Mouse (Mus musculus) CH12F3 (cell line): ENCODE results near the gene Ubn2.
"Not testable (repeated sequence)": the region's sequence is repeated elsewhere in the genome, so short reads cannot be mapped to it uniquely, and the experiment has no call there.

Experiments
- in situ Hi-C: fragments of 300-500 bp; cut with MboI; formaldehyde crosslinking; loops from 2 replicates; pipeline ENCODE4 v1.14.3; 2020; ENCODE audit warnings: low sequenced_read_pairs

The Ubn2 gene

GRCm38 (mm10) chr6:38433261-38434033, at the start of gene Ubn2:
Gene Ubn2 (plus strand): TSS chr6:38433950.
- in situ Hi-C loops, result no loop called here

DNA sequence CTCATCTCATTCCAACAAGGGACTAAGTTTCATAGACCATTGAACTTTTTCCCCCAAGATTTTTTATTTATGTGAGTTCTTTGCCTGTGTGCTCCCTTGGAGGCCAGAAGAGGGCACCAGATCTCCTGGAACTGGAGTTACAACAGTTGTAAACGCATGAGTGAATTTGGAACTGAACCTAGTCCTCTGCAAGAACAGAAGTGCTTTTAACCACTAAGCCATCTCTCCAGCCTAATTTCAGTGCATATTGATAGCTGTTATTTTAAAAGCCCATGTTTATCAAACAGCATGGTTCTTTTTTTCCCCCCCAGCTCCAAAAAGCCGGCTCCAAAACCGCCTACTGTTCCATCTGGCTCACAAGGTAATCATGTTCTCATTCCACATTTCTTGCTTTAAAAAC, 44.1 kb upstream of the Ubn2 start:
- in situ Hi-C loops, result loop anchor here (10.0 kb wide), 1 partner anchor 135 kb away; no protein-coding TSS in a partner anchor

- in situ Hi-C loops, result not testable (repeated sequence)
These were observed 1.3 kb upstream of the Ubn2 start for GRCm38 (mm10) chr6:38432457-38432856.

GRCm38 (mm10) chr6:38434055-38435023, 589 bp downstream of the Ubn2 start:
- in situ Hi-C loops, result no loop called here

- in situ Hi-C loops, result no loop called here
These were observed 10.1 kb downstream of the Ubn2 start for GRCm38 (mm10) chr6:38443842-38444241.

DNA sequence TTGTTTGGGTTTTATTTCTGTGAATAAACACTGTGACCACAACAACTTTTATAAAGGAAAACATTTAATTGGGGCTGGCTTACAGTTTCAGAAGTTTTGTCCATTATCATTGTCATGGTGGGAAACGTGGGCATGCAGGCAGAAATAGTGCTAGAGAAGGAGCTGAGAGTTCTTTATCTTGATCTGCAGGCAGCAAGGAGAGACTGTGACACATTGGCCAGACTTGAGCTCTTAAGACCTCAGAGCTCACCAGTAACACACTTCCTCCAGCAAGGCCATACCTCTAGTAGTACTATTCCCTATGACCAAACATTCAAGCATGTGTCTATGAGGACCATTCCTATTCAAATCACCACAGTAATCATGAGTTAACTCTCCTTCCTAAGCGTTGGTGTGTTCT, 14.5 kb downstream of the Ubn2 start:
- in situ Hi-C loops, result no loop called here

GRCm38 (mm10) chr6:38453049-38453448, 19.3 kb downstream of the Ubn2 start:
- in situ Hi-C loops, result no loop called here

DNA sequence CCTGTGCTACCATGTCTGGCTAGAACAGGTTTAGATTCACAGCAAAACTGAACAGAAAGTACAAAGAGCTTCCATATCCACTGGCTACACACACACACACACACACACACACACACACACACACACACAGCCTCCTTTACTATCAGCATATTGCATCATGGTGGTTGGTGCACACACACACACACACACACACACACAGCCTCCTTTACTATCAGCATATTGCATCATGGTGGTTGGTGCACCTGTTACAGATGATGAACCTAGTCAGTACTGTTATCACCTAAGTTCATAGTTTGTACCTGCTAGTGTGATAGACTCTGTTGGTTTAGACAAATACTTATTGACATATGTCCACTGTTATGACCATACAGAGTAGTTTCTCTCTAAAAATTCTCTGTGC, 22.7 kb downstream of the Ubn2 start:
- in situ Hi-C loops, result not testable (repeated sequence)

DNA sequence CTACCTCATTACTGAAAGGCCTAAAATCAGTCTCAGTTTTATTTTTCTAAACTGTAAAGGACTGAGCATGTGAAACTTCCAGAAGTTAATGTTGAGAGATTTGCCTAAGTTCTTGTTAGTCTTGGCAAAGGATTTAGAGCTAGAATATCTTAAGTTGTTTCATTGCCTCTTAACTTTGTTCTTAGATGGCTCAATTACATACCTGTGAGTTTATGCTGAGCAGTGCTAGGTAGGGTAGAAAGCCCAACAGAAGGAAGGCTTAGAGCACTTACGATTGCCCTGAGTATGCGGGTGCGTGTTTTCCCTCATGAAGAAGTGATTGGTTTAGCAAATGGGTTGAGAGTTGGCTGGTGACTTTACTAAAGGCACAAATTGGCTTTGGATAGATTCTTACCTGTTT, 24.3 kb downstream of the Ubn2 start:
- in situ Hi-C loops, result no loop called here

- in situ Hi-C loops, result no loop called here
These were observed 35.8 kb downstream of the Ubn2 start for GRCm38 (mm10) chr6:38469591-38469990.

DNA sequence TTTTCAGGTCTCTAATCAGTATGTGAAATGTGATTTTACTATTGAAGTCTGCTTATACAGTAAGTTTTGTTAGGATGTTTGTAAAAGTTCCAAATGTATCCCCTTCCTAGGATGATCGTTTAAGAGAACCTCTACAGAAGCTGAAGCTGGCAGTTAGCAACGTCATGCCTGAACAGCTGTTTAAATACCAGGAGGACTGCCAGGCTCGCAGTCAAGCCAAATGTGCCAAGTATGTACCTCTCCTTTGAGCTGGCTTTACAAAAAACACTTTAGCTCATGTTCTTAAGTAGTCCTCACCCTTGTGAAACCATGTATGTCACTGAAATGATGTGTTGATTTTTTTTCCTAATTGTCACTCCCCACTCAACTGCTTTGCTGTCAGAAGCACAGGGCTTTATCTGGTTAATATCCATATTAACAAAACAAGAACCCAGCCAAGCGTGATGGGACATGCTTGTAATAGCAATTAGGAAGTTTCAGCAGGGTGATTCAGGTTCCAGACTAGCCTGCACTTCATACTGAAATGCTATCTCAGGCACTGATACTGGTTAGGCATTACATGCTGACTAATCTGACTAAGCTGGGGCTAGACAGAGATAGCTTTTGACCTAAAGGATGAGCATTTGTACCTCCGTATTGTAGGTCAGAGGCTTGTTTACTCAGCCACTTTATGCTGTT, 48.1 kb downstream of the Ubn2 start:
- in situ Hi-C loops, result no loop called here

DNA sequence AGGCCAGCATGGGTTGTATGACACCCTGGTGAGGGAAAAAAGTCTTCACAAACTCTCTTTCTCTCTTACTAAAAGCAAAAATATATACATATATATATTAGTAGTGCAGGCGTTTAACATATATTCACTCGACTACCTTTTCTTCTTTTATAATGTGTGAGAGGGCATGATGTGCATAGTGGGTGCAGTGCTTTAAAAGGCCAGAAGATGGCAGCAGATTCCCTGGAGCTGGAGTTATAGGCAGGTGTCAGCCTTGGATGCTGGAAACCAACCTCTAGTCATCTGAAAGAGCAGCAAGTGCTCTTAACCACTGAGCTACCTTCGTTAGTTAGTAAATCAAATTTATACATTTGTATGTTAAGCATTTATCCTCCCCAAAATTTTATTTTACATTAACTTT, 58.8 kb downstream of the Ubn2 start:
- in situ Hi-C loops, result no loop called here

GRCm38 (mm10) chr6:38495641-38496040, 61.9 kb downstream of the Ubn2 start:
- in situ Hi-C loops, result no loop called here

- in situ Hi-C loops, result no loop called here
These were observed 78.3 kb downstream of the Ubn2 start for GRCm38 (mm10) chr6:38512096-38512495.

GRCm38 (mm10) chr6:38512830-38513229, 79.1 kb downstream of the Ubn2 start:
- in situ Hi-C loops, result no loop called here

DNA sequence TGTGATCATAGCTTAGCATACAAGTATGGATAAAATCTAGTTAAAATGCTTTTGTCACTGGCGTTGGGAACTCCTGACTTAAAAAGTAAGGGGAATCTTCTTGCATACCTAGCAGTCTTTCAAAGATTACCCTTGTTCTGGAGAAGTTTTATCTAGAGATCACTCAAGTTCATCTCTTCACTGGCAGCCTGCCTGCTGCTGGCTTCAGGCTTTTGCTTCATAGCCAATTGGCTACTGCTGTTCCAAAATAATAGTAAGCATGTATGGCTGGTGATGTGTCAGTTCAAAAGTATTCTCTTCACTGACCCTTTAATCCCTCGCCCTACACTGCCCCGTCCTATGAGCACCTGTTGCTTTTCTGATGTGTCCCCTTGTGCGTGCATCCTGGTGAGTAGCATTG, 81.5 kb downstream of the Ubn2 start:
- in situ Hi-C loops, result no loop called here

GRCm38 (mm10) chr6:38523851-38524250, 90.1 kb downstream of the Ubn2 start:
- in situ Hi-C loops, result loop anchor here (10.0 kb wide), 1 partner anchor 139 kb away; the partner anchor contains the start of gene Ttc26

DNA sequence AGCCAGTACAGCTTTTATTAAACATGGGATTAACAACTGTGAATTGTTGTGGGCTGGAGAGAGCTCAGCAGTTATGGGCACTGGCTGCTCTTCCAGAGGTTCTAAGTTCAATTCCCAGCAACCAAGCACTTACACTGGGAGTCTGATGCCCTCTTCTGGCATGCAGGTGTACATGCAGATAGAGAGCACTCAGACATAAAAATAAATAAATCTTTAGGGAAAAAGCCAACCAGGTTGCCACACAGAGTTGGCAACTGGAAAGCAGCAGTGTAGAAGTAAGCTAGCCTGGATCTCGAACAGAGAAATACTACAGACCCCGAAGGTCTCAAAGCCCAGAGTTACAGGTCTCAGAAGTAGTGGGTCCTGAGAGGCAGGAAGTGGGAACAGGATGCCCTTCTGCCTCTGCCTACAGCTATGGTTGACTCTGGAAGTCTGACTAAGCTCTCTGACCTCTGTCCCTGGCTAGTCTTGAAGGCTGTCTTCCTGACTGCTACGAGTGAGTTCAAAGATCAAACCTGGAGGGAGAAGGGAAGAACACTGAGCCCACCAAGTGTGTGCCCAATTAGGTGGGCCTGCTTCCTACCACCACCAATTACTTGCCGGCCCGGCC, 97.6 kb downstream of the Ubn2 start:
- in situ Hi-C loops, result no loop called here

GRCm38 (mm10) chr6:38532500-38533420, 99.0 kb downstream of the Ubn2 start:
- in situ Hi-C loops, result no loop called here
